Mouse (Mus musculus) heart, adult 2 months (tissue): ENCODE results near the gene Tmem51. TPM values are rescaled to one million over a fixed set of nuclear protein-coding genes. Genes with fewer than 3 reads are reported as not detected.

Source experiments
- DNase-seq, 2 experiments: peaks; one replicate each; pipeline ENCODE4 v3.0.0; 2021
- H3K27ac ChIP-seq: fragments of 200-600 bp; 2 replicates; pipeline ENCODE4 v1.8.1; 2022
- H3K27me3 ChIP-seq: fragments of 200-500 bp; 2 replicates; pipeline ENCODE4 v1.6.1; 2012; ENCODE audit warnings: mild to moderate bottlenecking, low read length, inconsistent platforms, mixed read lengths; ENCODE audit not compliant: control insufficient read depth, insufficient read depth
- H3K36me3 ChIP-seq: fragments of 200-500 bp; 2 replicates; pipeline ENCODE4 v1.6.1; 2012; ENCODE audit warnings: low read length, inconsistent platforms; ENCODE audit not compliant: control insufficient read depth, insufficient read depth
- H3K4me1 ChIP-seq: fragments of 200-500 bp; 2 replicates; pipeline ENCODE4 v1.6.1; 2011; ENCODE audit warnings: low read length; ENCODE audit not compliant: control insufficient read depth, insufficient read depth
- H3K4me3 ChIP-seq: fragments of 200-600 bp; 2 replicates; pipeline ENCODE4 v1.8.1; 2022
- H3K79me2 ChIP-seq: fragments of 200-500 bp; replicated peaks from 2 replicates; pipeline ENCODE4 v1.6.1; 2012; ENCODE audit warnings: mild to moderate bottlenecking, inconsistent platforms, low read length, moderate library complexity, mixed read lengths; ENCODE audit not compliant: control insufficient read depth, insufficient read depth
- H3K9ac ChIP-seq: fragments of 200-500 bp; 2 replicates; pipeline ENCODE4 v1.6.1; 2012; ENCODE audit warnings: low read depth, mild to moderate bottlenecking, control low read depth, inconsistent platforms, low read length, mixed read lengths
- CTCF ChIP-seq: fragments of 200-600 bp; IDR thresholded peaks from 2 replicates; pipeline ENCODE4 v1.8.1; 2022; ENCODE audit warnings: antibody characterized with exemption, mild to moderate bottlenecking, moderate library complexity
- EP300 ChIP-seq: fragments of 200-500 bp; IDR thresholded peaks from 2 replicates; pipeline ENCODE4 v1.6.1; 2011; ENCODE audit warnings: low read depth, low read length, control low read depth; ENCODE audit not compliant: insufficient read depth
- POLR2A ChIP-seq: fragments of 200-500 bp; IDR thresholded peaks from 2 replicates; pipeline ENCODE4 v1.6.1; 2011; ENCODE audit warnings: mild to moderate bottlenecking, low read depth, low read length, control low read depth; ENCODE audit not compliant: insufficient read depth
- WGBS: fragments of 180-500 bp; shearing (Covaris S2); methylation state at CpG from one replicate; pipeline ENCODE4 v1.1.7; 2018; 5-methylcytosine and 5-hydroxymethylcytosine counted together
- intact Hi-C: fragments of 180-260 bp; cut with DNase I; formaldehyde crosslinking; loops from one replicate; pipeline ENCODE4 v1.15.1; 2025
- polyA plus RNA-seq: library from polyadenylated mRNA; depleted of rRNA; stranded (reverse); fragments of >200 nt; gene quantifications from 2 replicates; pipeline ENCODE4 v1.2.3, GENCODE M21; 2012; rRNA removed
- total RNA-seq, 2 experiments: library from RNA; stranded (reverse); gene quantifications; 2 replicates each; pipeline ENCODE4 v1.2.3; 2021

Gene Tmem51
- total and polyA plus RNA-seq, 3 experiments = 5.5 to 13.1 (median 6.0) TPM

DNA sequence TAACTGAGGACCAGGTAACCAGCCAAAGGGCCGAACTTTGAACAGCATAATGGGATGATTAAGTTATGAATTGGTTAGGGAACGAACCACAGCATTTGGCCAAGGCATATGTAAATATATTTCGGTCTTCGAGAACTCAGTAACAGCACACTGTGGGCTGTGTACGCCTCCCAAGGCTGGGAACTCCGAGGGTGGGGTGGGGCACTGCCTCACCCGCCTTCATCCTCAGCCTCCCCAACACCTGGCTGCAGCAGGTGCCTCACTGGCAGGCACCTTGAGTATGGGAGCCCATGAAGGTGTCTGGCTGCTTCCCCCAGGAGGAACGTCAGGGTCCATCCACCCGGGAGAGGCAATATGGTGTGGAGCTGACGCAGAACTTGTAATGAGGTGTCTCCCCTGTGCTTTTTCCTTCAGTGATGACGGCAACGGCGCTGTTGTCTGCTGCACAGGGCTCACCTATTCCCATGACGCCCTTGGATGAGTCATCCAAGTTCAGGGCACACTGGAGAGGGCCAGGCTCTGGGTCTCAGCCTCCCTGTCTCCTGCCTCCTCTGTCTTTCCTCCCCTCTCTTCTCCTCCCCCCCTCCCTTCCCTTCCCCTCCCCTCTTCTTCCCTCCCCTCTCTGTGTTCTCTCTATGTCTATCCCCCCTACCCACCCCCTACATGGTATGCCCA is 91.4 kb downstream of the Tmem51 start:
- intact Hi-C loops = no loop called here
- Histone ChIP-seq H3K79me2 (no peaks in the 10 kb centered on the region), H3K4me3 (no peak overlapping the region), H3K4me1 (no peaks in the 10 kb centered on the region), H3K27me3 (no peaks in the 10 kb centered on the region), H3K9ac (no peak overlapping the region), H3K36me3 (no peaks in the 10 kb centered on the region), H3K27ac (no peak overlapping the region)
- DNase-seq = no peak
- TF ChIP-seq POLR2A = no peak
- TF ChIP-seq EP300 = no peak
- TF ChIP-seq CTCF = no peak
- 79% methylated on average over 14 of the region's 14 CpGs for WGBS

DNA sequence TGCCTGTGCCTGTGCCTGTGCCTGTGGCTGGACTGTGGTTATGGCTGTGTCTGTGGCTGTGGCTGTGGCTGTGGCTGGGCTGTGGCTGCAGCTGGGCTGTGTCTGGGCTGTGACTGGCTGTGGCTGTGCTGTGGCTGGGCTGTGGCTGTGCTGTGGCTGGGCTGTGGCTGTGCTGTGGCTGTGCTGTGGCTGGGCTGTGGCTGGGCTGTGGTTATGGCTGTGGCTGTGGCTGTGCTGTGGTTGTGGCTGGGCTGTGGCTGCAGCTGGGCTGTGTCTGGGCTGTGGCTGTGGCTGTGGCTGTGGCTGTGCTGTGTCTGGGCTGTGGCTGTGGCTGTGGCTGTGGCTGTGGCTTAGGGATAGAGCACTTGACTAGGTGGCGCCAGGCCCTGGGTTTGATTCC is 95.9 kb downstream of the Tmem51 start:
- no peak for DNase-seq
- no peak overlapping the region for H3K27ac ChIP-seq
- H3K27me3 ChIP-seq = no peaks in the 10 kb centered on the region
- H3K4me1 ChIP-seq = no peaks in the 10 kb centered on the region
- WGBS = 86% methylated on average over 1 of the region's 1 CpGs
- no peaks in the 10 kb centered on the region for H3K79me2 ChIP-seq
- intact Hi-C loops = no loop called here
- TF ChIP-seq EP300 (no peak), POLR2A (no peak), CTCF (no peak)
- no peak overlapping the region for H3K9ac ChIP-seq
- no peaks in the 10 kb centered on the region for H3K36me3 ChIP-seq
- H3K4me3 ChIP-seq = no peak overlapping the region

DNA sequence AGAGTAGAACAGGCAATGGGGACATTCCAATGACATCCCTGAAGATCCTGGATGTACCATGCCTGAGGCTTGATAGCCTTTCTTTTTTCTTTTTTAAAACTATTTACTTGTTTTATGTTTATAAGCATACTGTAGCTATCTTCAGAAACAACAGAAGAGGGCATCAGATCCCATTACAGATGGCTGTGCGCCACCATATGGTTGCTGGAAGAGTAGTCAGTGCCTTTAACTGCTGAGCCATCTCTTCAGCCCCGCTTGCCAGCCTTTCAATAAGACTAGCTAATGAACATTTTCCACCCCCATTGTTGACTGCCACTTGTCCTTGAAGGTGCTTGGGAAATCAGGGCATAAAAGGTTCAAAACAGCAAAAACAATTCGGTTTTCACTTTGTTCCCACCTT is 100.4 kb downstream of the Tmem51 start:
- no peak overlapping the region for H3K4me3 ChIP-seq
- intact Hi-C loops = no loop called here
- no peaks in the 10 kb centered on the region for H3K36me3 ChIP-seq
- H3K4me1 ChIP-seq = no peaks in the 10 kb centered on the region
- no peak overlapping the region for H3K9ac ChIP-seq
- H3K27me3 ChIP-seq = no peaks in the 10 kb centered on the region
- H3K27ac ChIP-seq = no peak overlapping the region
- WGBS = 68% methylated on average over 3 of the region's 3 CpGs
- no peaks in the 10 kb centered on the region for H3K79me2 ChIP-seq
- TF ChIP-seq POLR2A = no peak
- no peak for TF ChIP-seq CTCF
- no peak for TF ChIP-seq EP300
- DNase-seq = no peak

DNA sequence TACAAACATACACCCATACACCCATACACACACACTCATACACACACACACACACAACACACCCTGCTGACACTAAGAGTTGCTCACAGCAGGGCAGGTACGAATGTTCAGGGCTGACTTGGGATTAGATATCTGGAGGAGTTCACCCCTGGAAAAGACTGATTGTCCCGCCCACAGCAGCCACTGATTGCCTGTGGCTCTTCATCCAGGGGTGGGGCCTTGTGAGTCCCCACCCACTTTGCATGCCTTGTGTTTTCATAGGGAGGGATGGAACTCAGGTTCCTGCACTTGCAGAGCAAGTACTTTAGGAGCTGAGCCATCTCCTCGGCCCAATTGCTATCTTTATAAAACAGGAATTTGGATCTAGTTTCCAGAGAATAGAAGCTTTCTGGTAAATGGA is 102.6 kb downstream of the Tmem51 start:
- Histone ChIP-seq H3K9ac (no peak overlapping the region), H3K27me3 (no peaks in the 10 kb centered on the region), H3K4me3 (no peak overlapping the region), H3K36me3 (no peaks in the 10 kb centered on the region), H3K27ac (no peak overlapping the region), H3K4me1 (no peaks in the 10 kb centered on the region), H3K79me2 (no peaks in the 10 kb centered on the region)
- intact Hi-C loops = no loop called here
- TF ChIP-seq EP300 (no peak), POLR2A (no peak), CTCF (no peak)
- no peak for DNase-seq
- 75% methylated on average over 3 of the region's 3 CpGs for WGBS

Other genes starting within 250 kb of the Tmem51 start
- gene Ctrc, start 237.9 kb downstream of the Tmem51 start, total RNA-seq = not detected
- not detected in 2 replicates for gene Ctrc, start 237.9 kb downstream of the Tmem51 start, polyA plus RNA-seq
- 10 to 100 TPM; 19.4 to 21.2 TPM for gene Efhd2, start 209.4 kb downstream of the Tmem51 start, total RNA-seq
- gene Efhd2, start 209.4 kb downstream of the Tmem51 start, polyA plus RNA-seq = 28.4 and 33.0 TPM in 2 replicates
- under 1 TPM; 0.47 to 0.55 TPM for gene Fhad1, start 69.2 kb downstream of the Tmem51 start, total RNA-seq
- 0.47 and 0.53 TPM in 2 replicates for gene Fhad1, start 69.2 kb downstream of the Tmem51 start, polyA plus RNA-seq
- gene Kazn, start 155.1 kb upstream of the Tmem51 start, total RNA-seq = 1 to 10 TPM; 2.4 to 3.4 TPM
- 3.8 and 5.7 TPM in 2 replicates for gene Kazn, start 155.1 kb upstream of the Tmem51 start, polyA plus RNA-seq